Mouse (Mus musculus): ENCODE data around the gene Gm10837. TPM values are rescaled to one million over a fixed set of nuclear protein-coding genes. Genes with fewer than 3 reads are reported as not detected.

Gm10837 gene
- polyA plus RNA-seq, 1 experiment: not detected

- no peak for TF ChIP-seq GATA1 (IDR thresholded peaks at IDR 0.05; ENCODE audit: low read length)
Observed at GRCm38 (mm10) chr14:122535986-122536385, 45.6 kb downstream of the Gm10837 start.

Other genes with a start within 250 kb of the Gm10837 start
- not detected in 2 replicates for gene Gm5089, start 39.5 kb upstream of the Gm10837 start, polyA plus RNA-seq (2012)
- not detected in 2 replicates for gene Zic5, start 24.9 kb upstream of the Gm10837 start, polyA plus RNA-seq (2012)
- 0.02 TPM in 1 of 2 replicates, not detected in the other for gene Zic2, start 15.2 kb upstream of the Gm10837 start, polyA plus RNA-seq (2012)
- 23.7 and 26.9 TPM in 2 replicates for gene Pcca, start 43.7 kb downstream of the Gm10837 start, polyA plus RNA-seq (2012)